Mouse (Mus musculus) adrenal gland, postnatal 4 days (tissue): ENCODE measurements around the gene Gm37240. TPM values are rescaled to one million over a fixed set of nuclear protein-coding genes. Genes with fewer than 3 reads are reported as not detected.

ENCODE experiments used
- DNase-seq, 2 experiments: peaks; one replicate each; pipeline ENCODE4 v3.0.0; 2021 to 2022; ENCODE audit warnings: low spot score in 2 of 2, mixed read lengths in 2 of 2
- total RNA-seq, 2 experiments: library from RNA; stranded (reverse); gene quantifications; 2 replicates each; pipeline ENCODE4 v1.2.3; 2021

Gene Gm37240
- total RNA-seq, 2 experiments from 2014 or later = 8.0 to 8.3 TPM

GRCm38 (mm10) chr3:84692647-84693199 is 1194.6 kb downstream of the Gm37240 start:
- no peak for DNase-seq

- DNase-seq = no peak
Observed at GRCm38 (mm10) chr3:84690091-84690771, 1197.1 kb downstream of the Gm37240 start.

- no peak for DNase-seq
Observed at GRCm38 (mm10) chr3:84689656-84690055, 1197.7 kb downstream of the Gm37240 start.

- DNase-seq = no peak
Observed at GRCm38 (mm10) chr3:84688176-84688575, 1199.1 kb downstream of the Gm37240 start.

- DNase-seq = no peak
Observed at GRCm38 (mm10) chr3:84687488-84687846, 1199.9 kb downstream of the Gm37240 start.

- DNase-seq = no peak
Observed at GRCm38 (mm10) chr3:84686799-84687487, 1200.4 kb downstream of the Gm37240 start.

- no peak for DNase-seq
Observed at GRCm38 (mm10) chr3:84686294-84686672, 1201.0 kb downstream of the Gm37240 start.

- DNase-seq = no peak
Observed at GRCm38 (mm10) chr3:84685662-84686293, 1201.5 kb downstream of the Gm37240 start.

- DNase-seq = no peak
Observed at GRCm38 (mm10) chr3:84683788-84684187, 1203.5 kb downstream of the Gm37240 start.

GRCm38 (mm10) chr3:84681699-84682098 is 1205.6 kb downstream of the Gm37240 start:
- no peak for DNase-seq

GRCm38 (mm10) chr3:84680062-84680461 is 1207.3 kb downstream of the Gm37240 start:
- no peak for DNase-seq

GRCm38 (mm10) chr3:84679542-84679941 is 1207.8 kb downstream of the Gm37240 start:
- no peak for DNase-seq

- DNase-seq = no peak
Observed at GRCm38 (mm10) chr3:84678891-84679290, 1208.4 kb downstream of the Gm37240 start.

- no peak for DNase-seq
Observed at GRCm38 (mm10) chr3:84675710-84676109, 1211.6 kb downstream of the Gm37240 start.

GRCm38 (mm10) chr3:84673552-84673951 is 1213.8 kb downstream of the Gm37240 start:
- no peak for DNase-seq

- no peak for DNase-seq
Observed at GRCm38 (mm10) chr3:84672136-84672535, 1215.2 kb downstream of the Gm37240 start.

GRCm38 (mm10) chr3:84668957-84669356 is 1218.4 kb downstream of the Gm37240 start:
- no peak for DNase-seq

GRCm38 (mm10) chr3:84665255-84666073 is 1221.9 kb downstream of the Gm37240 start:
- no peak for DNase-seq

GRCm38 (mm10) chr3:84664686-84665085 is 1222.6 kb downstream of the Gm37240 start:
- no peak for DNase-seq

- no peak for DNase-seq
Observed at GRCm38 (mm10) chr3:84663858-84664257, 1223.5 kb downstream of the Gm37240 start.

GRCm38 (mm10) chr3:84663079-84663478 is 1224.2 kb downstream of the Gm37240 start:
- no peak for DNase-seq
